Comparison of ENCODE assay signal across 8 mouse cellular contexts in the genomic region with DNA sequence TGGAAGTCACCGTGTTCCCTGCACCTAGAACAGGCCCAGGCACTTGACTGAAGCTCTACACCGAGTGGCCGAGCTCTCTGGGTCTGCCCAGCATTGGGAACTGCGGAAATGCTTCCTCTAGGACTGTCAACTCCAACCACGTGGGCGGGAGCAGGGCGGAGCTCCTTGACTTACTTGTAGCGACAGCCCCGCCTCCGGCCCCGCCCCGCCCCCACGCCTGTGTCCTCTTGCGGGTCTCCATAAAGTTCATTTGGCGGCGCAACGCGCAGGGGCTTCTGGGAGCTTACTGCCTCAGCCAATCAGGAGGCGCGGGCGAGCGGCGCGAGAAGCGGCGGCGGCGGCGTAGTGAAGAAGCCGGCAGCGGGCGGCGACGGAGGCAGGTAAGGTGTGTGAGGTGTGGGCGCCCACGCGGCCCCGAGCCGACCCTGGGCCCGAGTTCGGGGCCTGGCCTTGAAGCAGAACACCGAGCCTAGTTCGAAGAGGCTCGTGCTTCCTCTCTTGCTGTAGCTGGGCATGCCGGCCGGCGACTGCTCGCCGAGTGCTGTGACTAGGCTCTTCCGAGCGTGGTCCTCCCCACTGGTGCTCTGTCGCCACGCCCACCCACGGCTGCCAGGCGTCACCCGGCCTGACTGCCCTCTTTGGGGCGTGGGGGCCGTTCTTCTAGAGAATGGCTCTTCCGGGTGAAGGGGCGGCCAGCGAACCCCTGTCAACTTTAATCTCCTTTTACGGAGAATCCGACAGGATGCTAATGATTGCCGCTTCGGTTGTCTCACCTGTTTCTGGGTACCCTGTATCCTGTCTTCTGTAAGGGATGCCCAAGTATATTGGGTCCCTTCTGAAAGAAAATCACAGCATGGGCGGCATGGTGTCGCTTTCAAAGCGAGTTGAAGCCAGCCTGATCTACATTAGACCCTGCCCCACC. TPM values are rescaled to one million over a fixed set of nuclear protein-coding genes. Genes with fewer than 3 reads are reported as not detected.
DNase-seq lines count a peak whose midpoint lies in the region; ATAC-seq lines count a peak whose summit lies in the region.

A gene (plus strand): TSS at position 313 of the 922 bp plus-strand sequence.

- peak; percentile 100 for DNase-seq in R1 (ENCODE audit: low read depth, low spot score)
- DNase-seq in cerebellum, postnatal 25 days: peak; percentile 99 to 100
- peak; percentile 96 to 97 for DNase-seq in frontal cortex, postnatal 25 days (ENCODE audit: low spot score in 2 of 2)
- peak; percentile 96 for DNase-seq in hindbrain, embryonic 14.5 days (ENCODE audit: low spot score)
- peak; percentile 96 to 97 for DNase-seq in layer of hippocampus, postnatal 36 days
- DNase-seq in lung, postnatal 36 days: peak; percentile 100
- DNase-seq in retina, postnatal 1 day: peak; percentile 99
- peak; percentile 95 to 97 for DNase-seq in urinary bladder, adult 18-20 months (ENCODE audit: low spot score in 2 of 2)

- H3K4me2 ChIP-seq in hindbrain, embryonic 14.5 days (replicated peaks): peak within 1 kb of the TSS; percentile 72

- ATAC-seq in hindbrain, embryonic 14.5 days (ENCODE audit: low FRiP score): peak; percentile 98

- H3K9ac ChIP-seq in hindbrain, embryonic 14.5 days: peak within 1 kb of the TSS; percentile 68

- no peaks in the 10 kb centered on the region for H3K9me3 ChIP-seq in hindbrain, embryonic 14.5 days (ENCODE audit: control insufficient read depth, low read length)

- H3K27ac ChIP-seq in hindbrain, embryonic 14.5 days: peak within 1 kb of the TSS; percentile 62

- under 1% methylated on average over 68 of the region's 68 CpGs for WGBS in hindbrain, embryonic 14.5 days

- H3K4me1 ChIP-seq in hindbrain, embryonic 14.5 days (replicated peaks; ENCODE audit: control insufficient read depth, insufficient read depth, low read length): peaks cover 16% of the 10 kb centered on the region; the same call in 1 of the 2 replicates

- H3K4me3 ChIP-seq in hindbrain, embryonic 14.5 days (replicated peaks; ENCODE audit: low read length): peak within 1 kb of the TSS; percentile 60

- no peaks in the 10 kb centered on the region for H3K36me3 ChIP-seq in hindbrain, embryonic 14.5 days (replicated peaks; ENCODE audit: control insufficient read depth, insufficient read depth)

- H3K27me3 ChIP-seq in hindbrain, embryonic 14.5 days (ENCODE audit: control insufficient read depth, insufficient read depth, low read length): no peaks in the 10 kb centered on the region

RNA-seq across cellular contexts. Expression of the gene that starts here (rescaled TPM):
- polyA plus RNA-seq in hindbrain, embryonic 14.5 days (2014; fragmentation: Nextera tagmentation; extraction: Ambion mirVana): 58.9 and 63.3 TPM in 2 replicates
- 10 to 100 TPM; 56.7 to 74.8 TPM for total RNA-seq in layer of hippocampus, postnatal 36 days (2021)

Comparison
In these comparisons a context has a peak if more than half of its experiments do, and no peak if none do; other contexts are left out.
1. Peak in every context shown above with its lines: DNase-seq, ATAC-seq, H3K4me3 ChIP-seq and H3K27ac ChIP-seq.